17 mouse cellular contexts compared by ENCODE assay signal in the genomic region with DNA sequence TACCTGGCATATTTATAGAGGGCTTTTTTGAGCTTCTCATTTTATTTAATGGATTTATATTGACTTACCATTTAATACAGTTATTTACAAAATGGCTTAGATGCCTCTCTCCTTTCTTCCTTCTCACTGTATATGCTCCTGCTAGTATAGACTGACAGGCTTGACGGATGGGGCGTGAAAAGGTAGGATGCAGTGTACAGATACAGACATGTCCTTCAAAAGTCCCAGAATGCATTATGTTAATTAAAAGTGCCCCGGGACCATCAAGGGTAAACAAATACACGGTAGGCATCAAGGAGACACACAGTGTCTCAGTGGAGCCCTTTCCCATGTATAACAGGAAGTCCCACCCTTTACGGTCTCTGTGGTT.
"Had no signal": no experiment of that assay in that cellular context is flagged by ENCODE, and none has a peak within 500 bp of the region (broad histone marks: within the 10 kb centered on the region; RNA-seq: fewer than 3 reads in every experiment).

No protein-coding gene starts in this region.

- H3K4me1 ChIP-seq: limb, embryonic 13.5 days; liver, embryonic 15.5 days; midbrain, embryonic 15.5 days; stomach, embryonic 15.5 days had no signal

- ATAC-seq: intestine, embryonic 16.5 days; lung, postnatal 0 days; midbrain, embryonic 15.5 days had no signal

- H3K9me3 ChIP-seq: limb, embryonic 13.5 days; liver, embryonic 15.5 days; midbrain, embryonic 15.5 days; stomach, embryonic 15.5 days had no signal

- H3K4me3 ChIP-seq: limb, embryonic 13.5 days; liver, embryonic 15.5 days; midbrain, embryonic 15.5 days; stomach, embryonic 15.5 days had no signal

- H3K9ac ChIP-seq: limb, embryonic 13.5 days; liver, embryonic 15.5 days; midbrain, embryonic 15.5 days; stomach, embryonic 15.5 days had no signal

- H3K4me2 ChIP-seq: limb, embryonic 13.5 days; liver, embryonic 11.5 days; liver, embryonic 15.5 days; midbrain, embryonic 15.5 days; stomach, embryonic 15.5 days had no signal

- H3K27me3 ChIP-seq: limb, embryonic 13.5 days; liver, embryonic 15.5 days; midbrain, embryonic 15.5 days; stomach, embryonic 15.5 days had no signal

- DNase-seq: kidney, adult 2 months; kidney, postnatal 25 days; layer of hippocampus, adult 9-11 months; lung, adult 2 months; lung, postnatal 36 days; retina, postnatal 1 day; right cerebral cortex, postnatal 4 days; spleen, adult 18-20 months; thymus, adult 2 months; thymus, postnatal 25 days had no signal

- H3K27ac ChIP-seq: limb, embryonic 13.5 days; liver, embryonic 15.5 days; stomach, embryonic 15.5 days had no signal

- H3K36me3 ChIP-seq: limb, embryonic 13.5 days; liver, embryonic 15.5 days; midbrain, embryonic 15.5 days; stomach, embryonic 15.5 days had no signal
